Mouse (Mus musculus) kidney, postnatal 0 days (tissue): ENCODE data around the gene Plin3. TPM values are rescaled to one million over a fixed set of nuclear protein-coding genes. Genes with fewer than 3 reads are reported as not detected.

ENCODE experiments used
- ATAC-seq: fragments of 200-750 bp; cut with Nextera tagmentation; replicated peaks from 2 replicates; pipeline ENCODE4 v1.8.0; 2017; ENCODE audit warnings: low read depth, moderate number of reproducible peaks, moderate TSS enrichment, moderate library complexity; ENCODE audit not compliant: low FRiP score
- DNase-seq: peaks from one replicate; pipeline ENCODE4 v3.0.0-alpha.2; 2016; ENCODE audit warnings: low spot score
- H3K27ac ChIP-seq: fragments of 300-500 bp; sonication (generic); 2 replicates; pipeline ENCODE4 v1.5.1; 2014; ENCODE audit warnings: mild to moderate bottlenecking
- H3K27me3 ChIP-seq: fragments of 300-500 bp; sonication (generic); 2 replicates; pipeline ENCODE4 v1.6.1; 2014; ENCODE audit warnings: low read length, mixed read lengths; ENCODE audit not compliant: insufficient read depth
- H3K36me3 ChIP-seq: fragments of 300-500 bp; sonication (generic); 2 replicates; pipeline ENCODE4 v1.6.1; 2014; ENCODE audit warnings: low read length, mixed read lengths; ENCODE audit not compliant: insufficient read depth
- H3K4me1 ChIP-seq: fragments of 300-500 bp; sonication (generic); replicated peaks from 2 replicates; pipeline ENCODE4 v1.6.1; 2014; ENCODE audit warnings: antibody characterized with exemption, low read length, mixed read lengths; ENCODE audit not compliant: insufficient read depth
- H3K4me2 ChIP-seq: fragments of 300-500 bp; sonication (generic); 2 replicates; pipeline ENCODE4 v1.6.1; 2014; ENCODE audit warnings: mild to moderate bottlenecking, low read length, moderate library complexity, mixed read lengths
- H3K4me3 ChIP-seq: fragments of 300-500 bp; sonication (generic); replicated peaks from 2 replicates; pipeline ENCODE4 v1.5.1; 2014; ENCODE audit warnings: low read depth, low read length
- H3K9ac ChIP-seq: fragments of 300-500 bp; sonication (generic); 2 replicates; pipeline ENCODE4 v1.6.1; 2014; ENCODE audit warnings: low read depth, low read length
- H3K9me3 ChIP-seq: fragments of 300-500 bp; sonication (generic); replicated peaks from 2 replicates; pipeline ENCODE4 v1.6.1; 2016; ENCODE audit warnings: low read length, inconsistent platforms, mixed read lengths
- CTCF ChIP-seq: IDR thresholded peaks from 2 replicates; pipeline ENCODE4 v1.5.1; 2016; ENCODE audit warnings: antibody characterized with exemption, low read depth, mild to moderate bottlenecking, moderate library complexity
- WGBS: fragments of 180-500 bp; shearing (Covaris S2); extraction: QIAGEN DNeasy Blood & Tissue Kit; methylation state at CpG from one replicate; pipeline ENCODE4 v1.1.7; 2014; 5-methylcytosine and 5-hydroxymethylcytosine counted together
- polyA plus RNA-seq: library from polyadenylated mRNA; unstranded; fragments of >200 nt; fragmentation: Nextera tagmentation; extraction: Ambion mirVana; gene quantifications from 2 replicates; pipeline ENCODE4 v1.2.1, GENCODE M21; 2015

The Plin3 gene
- 69.6 and 75.2 TPM in 2 replicates for polyA plus RNA-seq

GRCm38 (mm10) chr17:56292531-56293222, at the start of gene Plin3:
Gene Plin3 (minus strand): TSS chr17:56292873.
- H3K9me3 ChIP-seq = no peaks in the 10 kb centered on the region
- H3K27me3 ChIP-seq = no peaks in the 10 kb centered on the region
- H3K4me3 ChIP-seq = no peak within 1 kb of the TSS
- no peak for DNase-seq
- TF ChIP-seq CTCF = no peak
- H3K4me2 ChIP-seq = no peak within 1 kb of the TSS; the same call in 1 of the 2 replicates
- WGBS = 75% methylated on average over 4 of the region's 4 CpGs
- H3K9ac ChIP-seq = peak within 1 kb of the TSS; percentile 54; the same call in 1 of the 2 replicates
- peaks cover 26% of the 10 kb centered on the region for H3K4me1 ChIP-seq
- H3K27ac ChIP-seq = peak within 1 kb of the TSS; percentile 97
- no peak for ATAC-seq
- no peaks in the 10 kb centered on the region for H3K36me3 ChIP-seq

- Histone ChIP-seq H3K9ac (no peak overlapping the region), H3K27ac (no peak overlapping the region), H3K4me1 (no peaks in the 10 kb centered on the region; the same call in none of the 2 replicates), H3K36me3 (no peaks in the 10 kb centered on the region), H3K4me3 (no peak overlapping the region), H3K4me2 (no peak overlapping the region), H3K9me3 (no peaks in the 10 kb centered on the region), H3K27me3 (no peaks in the 10 kb centered on the region)
- TF ChIP-seq CTCF = no peak
- ATAC-seq = no peak
- DNase-seq = no peak
These were observed 48.0 kb upstream of the Plin3 start for GRCm38 (mm10) chr17:56340717-56341116.

GRCm38 (mm10) chr17:56338909-56339308, 46.2 kb upstream of the Plin3 start:
- WGBS = 59% methylated on average over 4 of the region's 4 CpGs
- Histone ChIP-seq H3K4me1 (no peaks in the 10 kb centered on the region; the same call in none of the 2 replicates), H3K9me3 (no peaks in the 10 kb centered on the region), H3K27ac (no peak overlapping the region), H3K27me3 (no peaks in the 10 kb centered on the region), H3K4me2 (no peak overlapping the region), H3K36me3 (no peaks in the 10 kb centered on the region), H3K9ac (no peak overlapping the region), H3K4me3 (no peak overlapping the region)
- peak; percentile 61 for TF ChIP-seq CTCF
- peak; percentile 24 for DNase-seq
- peak; percentile 38; the same call in 1 of the 2 replicates for ATAC-seq

GRCm38 (mm10) chr17:56337791-56338190, 45.1 kb upstream of the Plin3 start:
- no peaks in the 10 kb centered on the region; the same call in none of the 2 replicates for H3K4me1 ChIP-seq
- 92% methylated on average over 6 of the region's 6 CpGs for WGBS
- no peaks in the 10 kb centered on the region for H3K9me3 ChIP-seq
- H3K27ac ChIP-seq = no peak overlapping the region
- no peak for TF ChIP-seq CTCF
- H3K36me3 ChIP-seq = no peaks in the 10 kb centered on the region
- no peak overlapping the region for H3K4me3 ChIP-seq
- H3K9ac ChIP-seq = no peak overlapping the region
- ATAC-seq = no peak
- no peaks in the 10 kb centered on the region for H3K27me3 ChIP-seq
- no peak overlapping the region for H3K4me2 ChIP-seq
- no peak for DNase-seq

- Histone ChIP-seq H3K36me3 (no peaks in the 10 kb centered on the region), H3K4me3 (no peak overlapping the region), H3K27me3 (no peaks in the 10 kb centered on the region), H3K9me3 (no peaks in the 10 kb centered on the region), H3K4me2 (no peak overlapping the region), H3K9ac (no peak overlapping the region), H3K4me1 (no peaks in the 10 kb centered on the region; the same call in none of the 2 replicates), H3K27ac (no peak overlapping the region)
- peak; percentile 69 for TF ChIP-seq CTCF
- DNase-seq = peak; percentile 66
- WGBS = 19% methylated on average over 4 of the region's 4 CpGs
- peak; percentile 13; the same call in 1 of the 2 replicates for ATAC-seq
These were observed 44.5 kb upstream of the Plin3 start for GRCm38 (mm10) chr17:56337190-56337589.

- H3K4me1 ChIP-seq = peaks cover 5% of the 10 kb centered on the region
- 36% methylated on average over 8 of the region's 8 CpGs for WGBS
- peak; percentile 58 for TF ChIP-seq CTCF
- H3K4me2 ChIP-seq = no peak overlapping the region
- DNase-seq = peak; percentile 9
- no peak for ATAC-seq
- no peaks in the 10 kb centered on the region for H3K9me3 ChIP-seq
- no peak overlapping the region for H3K9ac ChIP-seq
- H3K27me3 ChIP-seq = no peaks in the 10 kb centered on the region
- H3K4me3 ChIP-seq = no peak overlapping the region
- H3K27ac ChIP-seq = no peak overlapping the region
- no peaks in the 10 kb centered on the region for H3K36me3 ChIP-seq
These were observed 40.3 kb upstream of the Plin3 start for GRCm38 (mm10) chr17:56332987-56333386.
